Mouse (Mus musculus): Measurements from ENCODE around the gene Tbl3. TPM values are rescaled to one million over a fixed set of nuclear protein-coding genes. Genes with fewer than 3 reads are reported as not detected.

Gene Tbl3
- total and polyA plus RNA-seq, 3 experiments: 103 to 111 TPM; not detected in 1

DNA sequence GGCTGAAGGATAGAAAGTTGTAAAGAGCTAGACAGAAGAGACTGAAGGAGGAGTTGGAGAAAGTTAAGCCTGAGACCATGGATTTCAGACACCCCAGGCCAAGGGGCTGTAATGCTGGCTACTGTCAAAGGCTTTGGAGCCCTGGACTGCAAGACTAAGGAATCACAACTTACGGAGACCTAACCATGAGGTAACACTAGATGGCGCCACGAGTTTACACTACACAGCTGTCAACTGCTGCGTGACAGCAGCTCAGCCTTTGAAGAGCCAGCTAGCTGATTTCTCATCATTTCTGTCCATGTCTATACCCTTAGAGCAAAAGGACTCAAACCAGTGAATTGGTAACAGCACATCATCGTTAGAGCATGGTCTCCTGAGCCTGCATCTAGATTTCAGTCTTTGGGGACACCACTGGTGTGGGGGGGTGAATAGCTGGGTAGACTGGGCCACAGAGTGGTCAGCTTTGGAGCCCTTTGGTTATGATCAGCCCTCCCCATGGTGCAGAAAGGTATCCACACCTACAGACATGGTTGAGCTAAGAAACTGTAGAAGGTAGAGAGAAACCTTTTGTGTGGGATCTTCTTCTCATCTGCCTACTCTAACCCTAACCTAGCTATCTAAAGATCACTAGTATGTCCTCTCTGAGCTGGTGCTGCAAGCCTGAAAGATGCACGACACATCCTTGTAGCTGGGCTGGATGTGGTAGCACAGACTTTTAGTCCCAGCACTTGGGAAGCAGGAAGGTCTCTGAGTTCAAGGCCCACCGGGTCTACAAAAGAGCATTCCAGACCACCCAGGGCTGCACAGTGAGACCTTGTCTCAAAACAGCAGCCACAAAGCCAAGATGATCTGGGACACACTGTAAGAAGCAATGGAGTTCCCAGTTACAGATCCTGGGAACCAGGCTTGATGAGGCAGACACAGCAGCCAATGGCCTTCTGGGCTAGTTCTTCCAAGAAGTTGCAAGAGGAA is 38.4 kb upstream of the Tbl3 start (continued):
- TF ChIP-seq USF2 (IDR thresholded peaks at IDR 0.05; ENCODE audit: borderline replicate concordance in 1 of 2, insufficient read depth in 1 of 2, low read depth in 1 of 2, low read length in 2 of 2): no peak
- 0 out of 2 replicates have a peak, but pooled peaks have one; percentile 8 for TF ChIP-seq BHLHE40 (IDR thresholded peaks at IDR 0.05; ENCODE audit: borderline replicate concordance, low read depth, low read length)
- TF ChIP-seq MAFK (IDR thresholded peaks at IDR 0.05; ENCODE audit: borderline replicate concordance, low read depth, low read length): no peak
- TF ChIP-seq SIN3A (IDR thresholded peaks at IDR 0.05; ENCODE audit: low read length): peak; percentile 73
- TF ChIP-seq MAZ (IDR thresholded peaks at IDR 0.05; ENCODE audit: low read depth, low read length): no peak
- TF ChIP-seq POLR2AphosphoS5 (IDR thresholded peaks at IDR 0.05; ENCODE audit: borderline replicate concordance, low read depth, low read length): no peak
- no peak for TF ChIP-seq KAT2A (conservative IDR thresholded peaks at IDR 0.05; ENCODE audit: low read depth, low read length)
- TF ChIP-seq ZMIZ1 (IDR thresholded peaks at IDR 0.05; ENCODE audit: low read depth, low read length): no peak
- TF ChIP-seq TCF12 (IDR thresholded peaks at IDR 0.05; ENCODE audit: low read depth, low read length): no peak
- TF ChIP-seq TAL1 (IDR thresholded peaks at IDR 0.05; ENCODE audit: low read length): no peak

DNA sequence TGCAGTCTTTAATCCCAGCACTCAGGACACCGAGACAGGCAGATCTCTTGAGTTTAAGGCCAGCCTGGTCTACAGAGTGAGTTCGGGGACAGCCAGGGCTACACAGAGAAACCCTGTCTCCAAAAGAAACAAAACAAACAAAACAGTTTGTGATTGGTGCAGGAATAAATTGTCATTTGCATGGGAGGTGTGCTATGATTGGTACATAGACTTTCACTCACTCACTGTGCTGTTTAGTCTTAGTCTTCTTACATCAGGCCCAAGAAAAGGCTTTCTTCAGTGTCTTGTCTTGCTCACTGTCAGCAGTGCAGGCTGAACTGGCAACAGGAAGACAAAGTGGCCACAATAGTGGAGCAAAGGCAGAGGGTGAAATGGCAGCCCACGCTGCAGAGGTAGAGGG is 36.9 kb upstream of the Tbl3 start:
- H3K79me2 ChIP-seq (ENCODE audit: control insufficient read depth, insufficient read depth, low read length, poor library complexity): no peaks in the 10 kb centered on the region
- H3K4me3 ChIP-seq (ENCODE audit: control insufficient read depth in 1 of 2, insufficient read depth in 1 of 2, low read depth in 2 of 2, low read length in 2 of 2): no peak overlapping the region
- DNase-seq (ENCODE audit: low read depth, low spot score): peak; percentile 20
- H3K9me3 ChIP-seq (replicated peaks; ENCODE audit: insufficient read depth, low read length): no peaks in the 10 kb centered on the region
- TF ChIP-seq TAL1 (IDR thresholded peaks at IDR 0.05; ENCODE audit: low read length) (no peak), POLR2A (IDR thresholded peaks at IDR 0.05; ENCODE audit: control insufficient read depth in 1 of 2, insufficient read depth in 1 of 2, low read depth in 1 of 2, low read length in 2 of 2, poor library complexity in 1 of 2) (no peak), CTCF (IDR thresholded peaks at IDR 0.05 in 2 of 3, conservative IDR thresholded peaks at IDR 0.05 in 1 of 3; ENCODE audit: control insufficient read depth in 1 of 3, insufficient read depth in 1 of 3, low read depth in 2 of 3, low read length in 3 of 3, poor library complexity in 1 of 3, severe bottlenecking in 1 of 3) (no peak), ETS1 (IDR thresholded peaks at IDR 0.05; ENCODE audit: low read depth, low read length) (no peak), MAX (IDR thresholded peaks at IDR 0.05; ENCODE audit: low read length) (no peak), E2F4 (IDR thresholded peaks at IDR 0.05; ENCODE audit: borderline replicate concordance, low read depth, low read length) (no peak), GATA1 (IDR thresholded peaks at IDR 0.05; ENCODE audit: low read depth, low read length) (no peak), MXI1 (IDR thresholded peaks at IDR 0.05; ENCODE audit: low read depth, low read length) (no peak), UBTF (IDR thresholded peaks at IDR 0.05; ENCODE audit: borderline replicate concordance, insufficient read depth, low read depth, low read length) (no peak), CHD1 (IDR thresholded peaks at IDR 0.05; ENCODE audit: low read depth, low read length) (no peak), BHLHE40 (IDR thresholded peaks at IDR 0.05; ENCODE audit: borderline replicate concordance, low read depth, low read length) (no peak), USF2 (IDR thresholded peaks at IDR 0.05; ENCODE audit: borderline replicate concordance in 1 of 2, insufficient read depth in 1 of 2, low read depth in 1 of 2, low read length in 2 of 2) (no peak), HCFC1 (IDR thresholded peaks at IDR 0.05; ENCODE audit: low read depth, low read length) (no peak), POLR2AphosphoS5 (IDR thresholded peaks at IDR 0.05; ENCODE audit: borderline replicate concordance, low read depth, low read length) (no peak), MYC (IDR thresholded peaks at IDR 0.05; ENCODE audit: low read depth, low read length) (no peak)
- H3K4me1 ChIP-seq (ENCODE audit: control insufficient read depth in 1 of 2, insufficient read depth in 2 of 2, low read length in 2 of 2): no peaks in the 10 kb centered on the region
- no peak overlapping the region for H3K9ac ChIP-seq (ENCODE audit: control insufficient read depth, low read depth, low read length, poor library complexity, severe bottlenecking)
- H3K27me3 ChIP-seq (ENCODE audit: control insufficient read depth in 1 of 2, insufficient read depth in 2 of 2, low read length in 2 of 2): peaks cover 0 to 4% of the 10 kb centered on the region in 2 experiments; a peak in 1 of 4 replicates
- no peaks in the 10 kb centered on the region for H3K36me3 ChIP-seq (ENCODE audit: control insufficient read depth in 1 of 2, insufficient read depth in 2 of 2, low read length in 2 of 2)
- no peak overlapping the region for H3K27ac ChIP-seq (ENCODE audit: control insufficient read depth, low read depth, low read length)

All from MEL (cell line).